Mouse (Mus musculus): ENCODE results near the gene Hddc3. TPM values are rescaled to one million over a fixed set of nuclear protein-coding genes. Genes with fewer than 3 reads are reported as not detected.

Hddc3 gene
- polyA plus RNA-seq, 1 experiment from 2014 or later: 25.7 TPM

- DNase-seq (ENCODE audit: low spot score) (no peak), ATAC-seq (replicated peaks; ENCODE audit: insufficient number of reproducible peaks, low FRiP score, low TSS enrichment, low read depth) (no peak)
- WGBS: 69% methylated on average over 13 of the region's 13 CpGs
- Histone ChIP-seq H3K9me3 (replicated peaks; ENCODE audit: control insufficient read depth, low read length) (no peaks in the 10 kb centered on the region), H3K4me3 (ENCODE audit: low read depth, low read length) (no peak overlapping the region), H3K4me1 (ENCODE audit: control insufficient read depth, insufficient read depth, low read length) (no peaks in the 10 kb centered on the region), H3K4me2 (ENCODE audit: low read depth, low read length) (no peak overlapping the region), H3K36me3 (replicated peaks; ENCODE audit: control insufficient read depth, insufficient read depth, low read depth, low read length) (peaks cover 7% of the 10 kb centered on the region; the same call in 1 of the 2 replicates), H3K27me3 (ENCODE audit: control insufficient read depth, insufficient read depth, low read length) (no peaks in the 10 kb centered on the region), H3K27ac (replicated peaks; ENCODE audit: low read depth, low read length) (no peak overlapping the region), H3K9ac (replicated peaks; ENCODE audit: low read length) (no peak overlapping the region)
Measured at GRCm38 (mm10) chr7:80347670-80348586, 5.0 kb downstream of the Hddc3 start.

- Histone ChIP-seq H3K4me1 (ENCODE audit: control insufficient read depth, insufficient read depth, low read length) (no peaks in the 10 kb centered on the region), H3K36me3 (replicated peaks; ENCODE audit: control insufficient read depth, insufficient read depth, low read depth, low read length) (peaks cover 11% of the 10 kb centered on the region; the same call in 1 of the 2 replicates), H3K9ac (replicated peaks; ENCODE audit: low read length) (no peak overlapping the region), H3K27ac (replicated peaks; ENCODE audit: low read depth, low read length) (no peak overlapping the region), H3K4me3 (ENCODE audit: low read depth, low read length) (no peak overlapping the region), H3K9me3 (replicated peaks; ENCODE audit: control insufficient read depth, low read length) (no peaks in the 10 kb centered on the region), H3K4me2 (ENCODE audit: low read depth, low read length) (no peak overlapping the region), H3K27me3 (ENCODE audit: control insufficient read depth, insufficient read depth, low read length) (no peaks in the 10 kb centered on the region)
- DNase-seq (ENCODE audit: low spot score): no peak
- WGBS: 72% methylated on average over 2 of the region's 2 CpGs
- ATAC-seq (replicated peaks; ENCODE audit: insufficient number of reproducible peaks, low FRiP score, low TSS enrichment, low read depth): no peak
Measured at GRCm38 (mm10) chr7:80350808-80351207, 7.9 kb downstream of the Hddc3 start.

- no peak for ATAC-seq (replicated peaks; ENCODE audit: insufficient number of reproducible peaks, low FRiP score, low TSS enrichment, low read depth)
Measured at GRCm38 (mm10) chr7:80352920-80353319, 10.0 kb downstream of the Hddc3 start.

GRCm38 (mm10) chr7:80356351-80356750 lies 13.4 kb downstream of the Hddc3 start:
- H3K9ac ChIP-seq (replicated peaks; ENCODE audit: low read length): no peak overlapping the region
- ATAC-seq (replicated peaks; ENCODE audit: insufficient number of reproducible peaks, low FRiP score, low TSS enrichment, low read depth): no peak
- H3K4me2 ChIP-seq (ENCODE audit: low read depth, low read length): no peak overlapping the region
- no peaks in the 10 kb centered on the region for H3K9me3 ChIP-seq (replicated peaks; ENCODE audit: control insufficient read depth, low read length)
- no peak overlapping the region for H3K27ac ChIP-seq (replicated peaks; ENCODE audit: low read depth, low read length)
- H3K36me3 ChIP-seq (replicated peaks; ENCODE audit: control insufficient read depth, insufficient read depth, low read depth, low read length): peaks cover 9% of the 10 kb centered on the region
- no peak overlapping the region for H3K4me3 ChIP-seq (ENCODE audit: low read depth, low read length)
- 72% methylated on average over 13 of the region's 13 CpGs for WGBS
- H3K4me1 ChIP-seq (ENCODE audit: control insufficient read depth, insufficient read depth, low read length): no peaks in the 10 kb centered on the region
- no peaks in the 10 kb centered on the region for H3K27me3 ChIP-seq (ENCODE audit: control insufficient read depth, insufficient read depth, low read length)
- no peak for DNase-seq (ENCODE audit: low spot score)

More at GRCm38 (mm10) chr7:80352920-80353319, 10.0 kb downstream of the Hddc3 start:
- Histone ChIP-seq H3K9ac (replicated peaks; ENCODE audit: low read length) (no peak overlapping the region), H3K36me3 (replicated peaks; ENCODE audit: control insufficient read depth, insufficient read depth, low read depth, low read length) (peaks cover 11% of the 10 kb centered on the region), H3K27me3 (ENCODE audit: control insufficient read depth, insufficient read depth, low read length) (no peaks in the 10 kb centered on the region), H3K27ac (replicated peaks; ENCODE audit: low read depth, low read length) (no peak overlapping the region), H3K4me1 (ENCODE audit: control insufficient read depth, insufficient read depth, low read length) (no peaks in the 10 kb centered on the region), H3K4me3 (ENCODE audit: low read depth, low read length) (no peak overlapping the region), H3K4me2 (ENCODE audit: low read depth, low read length) (no peak overlapping the region), H3K9me3 (replicated peaks; ENCODE audit: control insufficient read depth, low read length) (no peaks in the 10 kb centered on the region)
- WGBS: 85% methylated on average over 8 of the region's 8 CpGs
- no peak for DNase-seq (ENCODE audit: low spot score)

- peaks cover 9% of the 10 kb centered on the region for H3K36me3 ChIP-seq (replicated peaks; ENCODE audit: control insufficient read depth, insufficient read depth, low read depth, low read length)
- no peak overlapping the region for H3K9ac ChIP-seq (replicated peaks; ENCODE audit: low read length)
- H3K4me2 ChIP-seq (ENCODE audit: low read depth, low read length): no peak overlapping the region
- no peak for DNase-seq (ENCODE audit: low spot score)
- 32% methylated on average over 8 of the region's 8 CpGs for WGBS
- no peak overlapping the region for H3K4me3 ChIP-seq (ENCODE audit: low read depth, low read length)
- H3K27ac ChIP-seq (replicated peaks; ENCODE audit: low read depth, low read length): peak overlapping the region; percentile 28; the same call in 1 of the 2 replicates
- ATAC-seq (replicated peaks; ENCODE audit: insufficient number of reproducible peaks, low FRiP score, low TSS enrichment, low read depth): no peak
- no peaks in the 10 kb centered on the region for H3K27me3 ChIP-seq (ENCODE audit: control insufficient read depth, insufficient read depth, low read length)
- H3K9me3 ChIP-seq (replicated peaks; ENCODE audit: control insufficient read depth, low read length): no peaks in the 10 kb centered on the region
- H3K4me1 ChIP-seq (ENCODE audit: control insufficient read depth, insufficient read depth, low read length): no peaks in the 10 kb centered on the region
Measured at GRCm38 (mm10) chr7:80357156-80357555, 14.3 kb downstream of the Hddc3 start.

GRCm38 (mm10) chr7:80358039-80358438 lies 15.1 kb downstream of the Hddc3 start:
- peaks cover 8% of the 10 kb centered on the region for H3K36me3 ChIP-seq (replicated peaks; ENCODE audit: control insufficient read depth, insufficient read depth, low read depth, low read length)
- WGBS: 78% methylated on average over 4 of the region's 4 CpGs
- H3K4me2 ChIP-seq (ENCODE audit: low read depth, low read length): no peak overlapping the region
- H3K4me1 ChIP-seq (ENCODE audit: control insufficient read depth, insufficient read depth, low read length): no peaks in the 10 kb centered on the region
- H3K4me3 ChIP-seq (ENCODE audit: low read depth, low read length): no peak overlapping the region
- no peak overlapping the region for H3K27ac ChIP-seq (replicated peaks; ENCODE audit: low read depth, low read length)
- ATAC-seq (replicated peaks; ENCODE audit: insufficient number of reproducible peaks, low FRiP score, low TSS enrichment, low read depth) (no peak), DNase-seq (ENCODE audit: low spot score) (no peak)
- no peaks in the 10 kb centered on the region for H3K9me3 ChIP-seq (replicated peaks; ENCODE audit: control insufficient read depth, low read length)
- H3K9ac ChIP-seq (replicated peaks; ENCODE audit: low read length): 0 out of 2 replicates have a peak overlapping the region, but pooled peaks have one; percentile 28
- no peaks in the 10 kb centered on the region for H3K27me3 ChIP-seq (ENCODE audit: control insufficient read depth, insufficient read depth, low read length)

GRCm38 (mm10) chr7:80360435-80360834 lies 17.5 kb downstream of the Hddc3 start:
- peaks cover 4% of the 10 kb centered on the region for H3K36me3 ChIP-seq (replicated peaks; ENCODE audit: control insufficient read depth, insufficient read depth, low read depth, low read length)
- H3K9me3 ChIP-seq (replicated peaks; ENCODE audit: control insufficient read depth, low read length): no peaks in the 10 kb centered on the region
- no peak overlapping the region for H3K4me3 ChIP-seq (ENCODE audit: low read depth, low read length)
- 75% methylated on average over 3 of the region's 3 CpGs for WGBS
- DNase-seq (ENCODE audit: low spot score): no peak
- no peaks in the 10 kb centered on the region for H3K4me1 ChIP-seq (ENCODE audit: control insufficient read depth, insufficient read depth, low read length)
- no peak overlapping the region for H3K9ac ChIP-seq (replicated peaks; ENCODE audit: low read length)
- ATAC-seq (replicated peaks; ENCODE audit: insufficient number of reproducible peaks, low FRiP score, low TSS enrichment, low read depth): no peak
- H3K4me2 ChIP-seq (ENCODE audit: low read depth, low read length): no peak overlapping the region
- no peaks in the 10 kb centered on the region for H3K27me3 ChIP-seq (ENCODE audit: control insufficient read depth, insufficient read depth, low read length)
- H3K27ac ChIP-seq (replicated peaks; ENCODE audit: low read depth, low read length): no peak overlapping the region

- Histone ChIP-seq H3K36me3 (replicated peaks; ENCODE audit: control insufficient read depth, insufficient read depth, low read depth, low read length) (peaks cover 11% of the 10 kb centered on the region; the same call in 1 of the 2 replicates), H3K4me3 (ENCODE audit: low read depth, low read length) (no peak overlapping the region), H3K27ac (replicated peaks; ENCODE audit: low read depth, low read length) (no peak overlapping the region), H3K9ac (replicated peaks; ENCODE audit: low read length) (no peak overlapping the region), H3K4me1 (ENCODE audit: control insufficient read depth, insufficient read depth, low read length) (peaks cover 2% of the 10 kb centered on the region; the same call in 1 of the 2 replicates), H3K4me2 (ENCODE audit: low read depth, low read length) (no peak overlapping the region), H3K27me3 (ENCODE audit: control insufficient read depth, insufficient read depth, low read length) (no peaks in the 10 kb centered on the region), H3K9me3 (replicated peaks; ENCODE audit: control insufficient read depth, low read length) (no peaks in the 10 kb centered on the region)
- ATAC-seq (replicated peaks; ENCODE audit: insufficient number of reproducible peaks, low FRiP score, low TSS enrichment, low read depth): no peak
- WGBS: 84% methylated on average over 2 of the region's 2 CpGs
- DNase-seq (ENCODE audit: low spot score): no peak
Measured at GRCm38 (mm10) chr7:80365759-80366158, 22.9 kb downstream of the Hddc3 start.
